Mouse (Mus musculus): ENCODE results near the gene Narfl. TPM values are rescaled to one million over a fixed set of nuclear protein-coding genes. Genes with fewer than 3 reads are reported as not detected.
A peak's percentile ranks its signal among the peaks of the same experiment; 100 is the strongest.

Narfl gene
- 12.8 and 15.3 TPM in 2 replicates for polyA plus RNA-seq (2015; fragmentation: Nextera tagmentation; extraction: Ambion mirVana)

- ATAC-seq, result peak; percentile 97
These were observed at the start of gene Narfl for GRCm38 (mm10) chr17:25773549-25774120. Gene Narfl (plus strand): TSS chr17:25773776.

GRCm38 (mm10) chr17:25723919-25724318 is 49.7 kb upstream of the Narfl start:
- Histone ChIP-seq H3K9ac (replicated peaks) (no peak overlapping the region; the same call in 1 of the 2 replicates), H3K9me3 (ENCODE audit: low read length) (no peaks in the 10 kb centered on the region), H3K4me1 (ENCODE audit: insufficient read depth) (peaks cover 18% of the 10 kb centered on the region), H3K36me3 (replicated peaks; ENCODE audit: insufficient read depth, low read length) (no peaks in the 10 kb centered on the region; the same call in none of the 2 replicates), H3K4me2 (ENCODE audit: low read depth, low read length) (no peak overlapping the region), H3K27me3 (ENCODE audit: insufficient read depth, low read length) (no peaks in the 10 kb centered on the region), H3K27ac (ENCODE audit: low read depth) (no peak overlapping the region), H3K4me3 (ENCODE audit: low read depth, low read length) (no peak overlapping the region)
- 86% methylated on average over 7 of the region's 7 CpGs for WGBS (ENCODE audit: insufficient replicate concordance)
- TF ChIP-seq CTCF (IDR thresholded peaks at IDR 0.05; ENCODE audit: low read depth), result peak; percentile 45
- no peak for TF ChIP-seq EP300 (IDR thresholded peaks at IDR 0.05; ENCODE audit: low read depth)
- DNase-seq (no peak), ATAC-seq (no peak)

More at GRCm38 (mm10) chr17:25773549-25774120, at the start of gene Narfl:
- Histone ChIP-seq H3K27ac (ENCODE audit: low read depth) (peak within 1 kb of the TSS; percentile 55; the same call in 1 of the 2 replicates), H3K36me3 (replicated peaks; ENCODE audit: insufficient read depth, low read length) (peaks cover 17% of the 10 kb centered on the region; the same call in 1 of the 2 replicates), H3K4me2 (ENCODE audit: low read depth, low read length) (peak within 1 kb of the TSS; percentile 86), H3K9ac (replicated peaks) (peak within 1 kb of the TSS; percentile 95), H3K9me3 (ENCODE audit: low read length) (no peaks in the 10 kb centered on the region), H3K27me3 (ENCODE audit: insufficient read depth, low read length) (no peaks in the 10 kb centered on the region), H3K4me3 (ENCODE audit: low read depth, low read length) (peak within 1 kb of the TSS; percentile 84), H3K4me1 (ENCODE audit: insufficient read depth) (peaks cover 7% of the 10 kb centered on the region; the same call in 1 of the 2 replicates)
- no peak for TF ChIP-seq EP300 (IDR thresholded peaks at IDR 0.05; ENCODE audit: low read depth)
- peak; percentile 100 for TF ChIP-seq CTCF (IDR thresholded peaks at IDR 0.05; ENCODE audit: low read depth)
- WGBS (ENCODE audit: insufficient replicate concordance), result under 1% methylated on average over 37 of the region's 37 CpGs
- peak; percentile 98 for DNase-seq

- TF ChIP-seq CTCF (IDR thresholded peaks at IDR 0.05; ENCODE audit: low read depth) (no peak), EP300 (IDR thresholded peaks at IDR 0.05; ENCODE audit: low read depth) (no peak)
- Histone ChIP-seq H3K9me3 (ENCODE audit: low read length) (no peaks in the 10 kb centered on the region), H3K4me2 (ENCODE audit: low read depth, low read length) (no peak overlapping the region), H3K36me3 (replicated peaks; ENCODE audit: insufficient read depth, low read length) (no peaks in the 10 kb centered on the region; the same call in 1 of the 2 replicates), H3K27ac (ENCODE audit: low read depth) (no peak overlapping the region), H3K9ac (replicated peaks) (no peak overlapping the region), H3K4me1 (ENCODE audit: insufficient read depth) (peaks cover 18% of the 10 kb centered on the region), H3K27me3 (ENCODE audit: insufficient read depth, low read length) (no peaks in the 10 kb centered on the region), H3K4me3 (ENCODE audit: low read depth, low read length) (no peak overlapping the region)
- DNase-seq, result no peak
- 80% methylated on average over 6 of the region's 6 CpGs for WGBS (ENCODE audit: insufficient replicate concordance)
- ATAC-seq, result no peak
These were observed 48.3 kb upstream of the Narfl start for GRCm38 (mm10) chr17:25725264-25725663.

- H3K36me3 ChIP-seq (replicated peaks; ENCODE audit: insufficient read depth, low read length), result 0 out of 2 replicates have a peak, but pooled peaks cover 7% of the 10 kb centered on the region
- H3K4me2 ChIP-seq (ENCODE audit: low read depth, low read length), result peak within 1 kb of the TSS; percentile 93
- DNase-seq (peak; percentile 99), ATAC-seq (peak; percentile 98)
- H3K27me3 ChIP-seq (ENCODE audit: insufficient read depth, low read length), result no peaks in the 10 kb centered on the region
- TF ChIP-seq EP300 (IDR thresholded peaks at IDR 0.05; ENCODE audit: low read depth), result no peak
- no peak for TF ChIP-seq CTCF (IDR thresholded peaks at IDR 0.05; ENCODE audit: low read depth)
- H3K9ac ChIP-seq (replicated peaks), result peak within 1 kb of the TSS; percentile 89
- peak within 1 kb of the TSS; percentile 70 for H3K27ac ChIP-seq (ENCODE audit: low read depth)
- peak within 1 kb of the TSS; percentile 57 for H3K4me3 ChIP-seq (ENCODE audit: low read depth, low read length)
- H3K9me3 ChIP-seq (ENCODE audit: low read length), result no peaks in the 10 kb centered on the region
- H3K4me1 ChIP-seq (ENCODE audit: insufficient read depth), result peaks cover 18% of the 10 kb centered on the region
- under 1% methylated on average over 37 of the region's 37 CpGs for WGBS (ENCODE audit: insufficient replicate concordance)
These were observed 46.1 kb upstream of the Narfl start, which contains the start of the genes Chtf18 and Rpusd1 for GRCm38 (mm10) chr17:25727265-25728008. Gene Chtf18 (minus strand): TSS chr17:25727419. Gene Rpusd1 (plus strand): TSS chr17:25727670.

- no peaks in the 10 kb centered on the region for H3K27me3 ChIP-seq (ENCODE audit: insufficient read depth, low read length)
- DNase-seq (no peak), ATAC-seq (no peak)
- TF ChIP-seq CTCF (IDR thresholded peaks at IDR 0.05; ENCODE audit: low read depth) (no peak), EP300 (IDR thresholded peaks at IDR 0.05; ENCODE audit: low read depth) (no peak)
- H3K27ac ChIP-seq (ENCODE audit: low read depth), result peak overlapping the region; percentile 70
- peak overlapping the region; percentile 93 for H3K4me2 ChIP-seq (ENCODE audit: low read depth, low read length)
- peak overlapping the region; percentile 89 for H3K9ac ChIP-seq (replicated peaks)
- 0 out of 2 replicates have a peak, but pooled peaks cover 7% of the 10 kb centered on the region for H3K36me3 ChIP-seq (replicated peaks; ENCODE audit: insufficient read depth, low read length)
- 12% methylated on average over 4 of the region's 4 CpGs for WGBS (ENCODE audit: insufficient replicate concordance)
- peak overlapping the region; percentile 57 for H3K4me3 ChIP-seq (ENCODE audit: low read depth, low read length)
- H3K4me1 ChIP-seq (ENCODE audit: insufficient read depth), result peaks cover 18% of the 10 kb centered on the region
- H3K9me3 ChIP-seq (ENCODE audit: low read length), result no peaks in the 10 kb centered on the region
These were observed 45.6 kb upstream of the Narfl start for GRCm38 (mm10) chr17:25728009-25728270.

- Histone ChIP-seq H3K4me3 (ENCODE audit: low read depth, low read length) (no peak overlapping the region), H3K27me3 (ENCODE audit: insufficient read depth, low read length) (no peaks in the 10 kb centered on the region), H3K36me3 (replicated peaks; ENCODE audit: insufficient read depth, low read length) (0 out of 2 replicates have a peak, but pooled peaks cover 7% of the 10 kb centered on the region), H3K4me2 (ENCODE audit: low read depth, low read length) (no peak overlapping the region), H3K9me3 (ENCODE audit: low read length) (no peaks in the 10 kb centered on the region), H3K4me1 (ENCODE audit: insufficient read depth) (peaks cover 10% of the 10 kb centered on the region), H3K27ac (ENCODE audit: low read depth) (no peak overlapping the region), H3K9ac (replicated peaks) (no peak overlapping the region)
- DNase-seq (peak; percentile 89), ATAC-seq (no peak)
- TF ChIP-seq EP300 (IDR thresholded peaks at IDR 0.05; ENCODE audit: low read depth) (no peak), CTCF (IDR thresholded peaks at IDR 0.05; ENCODE audit: low read depth) (peak; percentile 97)
- WGBS (ENCODE audit: insufficient replicate concordance), result 30% methylated on average over 2 of the region's 2 CpGs
These were observed 41.5 kb upstream of the Narfl start for GRCm38 (mm10) chr17:25732082-25732481.

Data from liver, postnatal 0 days (tissue).